Comparison of ENCODE assay signal across 19 mouse cellular contexts in genomic region chr7:103815085-103815484, GRCm38 (mm10). TPM values are rescaled to one million over a fixed set of nuclear protein-coding genes. Genes with fewer than 3 reads are reported as not detected.
"Had no signal": no experiment of that assay in that cellular context is flagged by ENCODE, and none has a peak within 500 bp of the region (broad histone marks: within the 10 kb centered on the region; RNA-seq: fewer than 3 reads in every experiment).

No protein-coding gene starts in this region.

RNA-seq across cellular contexts. Expression of gene Hbb-bt, which starts 1.3 kb away (rescaled TPM):
- polyA plus RNA-seq: myocyte had no signal

RNA-seq across cellular contexts. Expression of gene Hbb-bs, which starts 12.8 kb away (rescaled TPM):
- polyA plus RNA-seq: myocyte had no signal

RNA-seq across cellular contexts. Expression of gene Olfr67, which starts 23.5 kb away (rescaled TPM):
- total RNA-seq: layer of hippocampus, adult 18-20 months; layer of hippocampus, postnatal 14 days; left cerebral cortex, adult 8-10 months; left cerebral cortex, postnatal 14 days; left cerebral cortex, postnatal 4 days; monocyte, adult 5-6 weeks; neutrophil, adult 5-6 weeks had no signal
- polyA plus RNA-seq: kidney, embryonic 16.5 days; limb, embryonic 12.5 days; limb, embryonic 15.5 days; lung, embryonic 15.5 days; midbrain, embryonic 10.5 days; midbrain, embryonic 13.5 days; midbrain, embryonic 16.5 days; myocyte; neural tube, embryonic 13.5 days; stomach, embryonic 16.5 days; testis, adult 2 months; urinary bladder, adult 2 months had no signal

RNA-seq across cellular contexts. Expression of gene Hbb-bh2, which starts 25.2 kb away (rescaled TPM):
- total RNA-seq: layer of hippocampus, adult 18-20 months; layer of hippocampus, postnatal 14 days; left cerebral cortex, adult 8-10 months; left cerebral cortex, postnatal 14 days; left cerebral cortex, postnatal 4 days; monocyte, adult 5-6 weeks; neutrophil, adult 5-6 weeks had no signal
- polyA plus RNA-seq: kidney, embryonic 16.5 days; limb, embryonic 12.5 days; limb, embryonic 15.5 days; lung, embryonic 15.5 days; midbrain, embryonic 13.5 days; midbrain, embryonic 16.5 days; myocyte; neural tube, embryonic 13.5 days; stomach, embryonic 16.5 days; testis, adult 2 months; urinary bladder, adult 2 months had no signal

RNA-seq across cellular contexts. Expression of gene Hbb-bh1, which starts 27.9 kb away (rescaled TPM):
- total RNA-seq: layer of hippocampus, adult 18-20 months; layer of hippocampus, postnatal 14 days; left cerebral cortex, adult 8-10 months; left cerebral cortex, postnatal 14 days; left cerebral cortex, postnatal 4 days; monocyte, adult 5-6 weeks; neutrophil, adult 5-6 weeks had no signal
- polyA plus RNA-seq: midbrain, embryonic 16.5 days; myocyte; testis, adult 2 months had no signal
